Mouse (Mus musculus) layer of hippocampus, postnatal 10 days (tissue): ENCODE measurements around the gene Slc7a14. TPM values are rescaled to one million over a fixed set of nuclear protein-coding genes. Genes with fewer than 3 reads are reported as not detected.
A peak's percentile ranks its signal among the peaks of the same experiment; 100 is the strongest.
"Not testable (repeated sequence)": the region's sequence is repeated elsewhere in the genome, so short reads cannot be mapped to it uniquely, and the experiment has no call there.

Source experiments
- DNase-seq, 2 experiments: peaks; one replicate each; pipeline ENCODE4 v3.0.0; 2021; ENCODE audit warnings: low spot score in 2 of 2
- long read RNA-seq: library from polyadenylated mRNA; stranded (forward); transcript quantifications from one replicate; pipeline ENCODE4 v2.0.0, GENCODE M21; 2023
- total RNA-seq, 2 experiments: library from RNA; stranded (reverse); gene quantifications; 2 replicates each; pipeline ENCODE4 v1.2.3; 2021

The Slc7a14 gene
- 10 to 100 TPM; 47.7 to 53.4 TPM for total RNA-seq
- long read RNA-seq, partial matches to known transcripts = 1 of 4 reads
- long read RNA-seq, other reads (novel, unspliced or antisense) = 3 of 4 reads

DNA sequence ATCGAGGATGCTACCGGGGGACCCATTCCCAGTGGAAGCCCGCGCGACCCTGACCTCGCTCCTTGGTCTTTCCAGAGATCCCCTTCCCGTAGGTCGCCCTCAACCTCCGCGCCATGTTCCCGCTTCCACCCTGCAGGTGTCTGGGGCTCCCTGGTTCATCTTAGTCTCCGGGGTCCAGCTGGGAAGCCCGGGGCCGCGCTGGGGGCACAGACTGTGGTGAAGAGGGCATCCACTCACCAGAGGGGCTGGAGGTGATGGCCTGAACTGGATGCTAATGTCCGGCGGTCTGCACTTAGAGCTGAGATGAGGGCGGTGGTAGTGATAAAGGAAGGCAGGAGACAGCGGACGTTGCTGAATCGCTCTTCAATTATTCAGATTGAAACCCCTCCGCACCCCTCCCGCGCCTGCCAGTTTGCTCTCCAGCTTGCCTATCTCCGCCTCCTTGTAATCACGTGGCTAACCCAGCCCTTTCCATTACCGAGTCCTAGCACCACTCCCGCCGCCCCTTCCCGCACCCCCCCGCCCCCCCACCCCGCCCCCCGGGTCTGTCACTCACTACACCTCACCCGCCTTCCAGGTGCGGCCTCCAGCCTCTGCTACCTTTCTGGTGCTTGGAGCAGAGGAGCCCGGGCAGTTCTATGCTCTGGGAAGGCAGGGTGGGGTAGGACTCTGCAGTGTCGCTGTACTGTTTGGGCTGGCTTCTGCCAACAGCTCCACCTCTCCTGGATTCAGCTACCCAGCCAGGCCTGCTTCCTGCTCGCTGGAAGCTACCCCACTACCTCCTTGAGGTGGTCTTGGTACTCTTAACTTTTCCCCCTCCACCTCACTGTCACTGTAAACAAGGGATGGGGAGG is at the start of gene Slc7a14:
TSS of gene Slc7a14 (minus strand) at position 445 of the 854 bp plus-strand sequence.
- DNase-seq = peak; percentile 73 to 79

DNA sequence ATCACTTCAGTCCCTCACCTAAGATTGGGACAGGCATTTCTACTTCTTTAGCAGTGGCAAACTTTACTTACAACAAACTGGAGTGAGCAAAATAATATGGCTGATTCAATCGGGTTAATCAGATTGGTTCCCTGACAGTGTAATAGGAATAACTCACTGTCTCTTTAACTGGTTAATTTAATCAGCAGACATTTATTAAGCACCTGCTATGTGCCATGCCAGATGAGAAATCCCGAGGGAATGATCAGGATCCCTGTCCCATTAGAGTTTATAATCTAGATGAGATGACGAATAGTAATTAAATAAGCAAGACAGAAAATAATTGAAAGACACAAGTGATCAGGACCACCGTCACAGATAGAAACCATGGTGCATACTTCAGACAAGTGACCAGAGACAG is 36.4 kb upstream of the Slc7a14 start:
- DNase-seq = no peak

DNA sequence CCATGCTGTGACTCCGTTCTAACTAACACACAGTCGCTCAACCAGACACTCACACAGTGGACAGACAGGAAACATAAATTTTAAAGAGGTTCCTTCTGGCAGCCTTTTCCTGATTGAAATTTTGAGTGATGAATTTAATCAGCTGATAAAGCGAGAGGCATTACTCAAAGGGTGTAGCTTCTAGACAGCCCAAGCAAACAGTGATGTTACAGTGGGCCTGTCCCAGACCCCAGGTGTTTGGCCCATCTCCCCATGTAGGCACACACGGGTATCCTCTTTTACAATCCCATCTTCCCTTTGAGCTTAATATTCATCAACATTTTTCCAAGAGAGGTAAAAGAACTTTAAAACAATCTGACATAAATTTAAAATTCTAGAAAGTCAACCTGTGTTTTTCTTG is 35.6 kb upstream of the Slc7a14 start:
- DNase-seq = no peak

DNA sequence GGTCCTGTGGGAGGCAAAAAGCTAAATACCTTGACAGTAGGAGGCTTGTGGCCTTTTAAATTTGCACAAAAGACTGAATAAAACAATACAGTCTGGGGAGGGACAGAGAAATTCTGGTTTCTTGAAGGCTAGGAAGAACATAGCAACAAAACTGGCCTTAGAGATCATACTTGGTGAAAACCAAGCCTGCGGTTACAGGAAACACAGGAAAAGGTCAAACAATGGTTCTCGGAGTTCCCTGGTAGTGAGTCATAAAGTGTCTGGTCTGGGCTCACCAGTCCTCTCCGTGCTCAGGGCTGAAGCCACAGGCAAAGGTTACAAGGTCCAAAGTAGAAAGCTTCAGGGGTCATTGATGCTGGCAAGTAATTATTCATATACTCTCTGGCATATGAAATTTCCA is 29.1 kb upstream of the Slc7a14 start:
- DNase-seq = no peak

DNA sequence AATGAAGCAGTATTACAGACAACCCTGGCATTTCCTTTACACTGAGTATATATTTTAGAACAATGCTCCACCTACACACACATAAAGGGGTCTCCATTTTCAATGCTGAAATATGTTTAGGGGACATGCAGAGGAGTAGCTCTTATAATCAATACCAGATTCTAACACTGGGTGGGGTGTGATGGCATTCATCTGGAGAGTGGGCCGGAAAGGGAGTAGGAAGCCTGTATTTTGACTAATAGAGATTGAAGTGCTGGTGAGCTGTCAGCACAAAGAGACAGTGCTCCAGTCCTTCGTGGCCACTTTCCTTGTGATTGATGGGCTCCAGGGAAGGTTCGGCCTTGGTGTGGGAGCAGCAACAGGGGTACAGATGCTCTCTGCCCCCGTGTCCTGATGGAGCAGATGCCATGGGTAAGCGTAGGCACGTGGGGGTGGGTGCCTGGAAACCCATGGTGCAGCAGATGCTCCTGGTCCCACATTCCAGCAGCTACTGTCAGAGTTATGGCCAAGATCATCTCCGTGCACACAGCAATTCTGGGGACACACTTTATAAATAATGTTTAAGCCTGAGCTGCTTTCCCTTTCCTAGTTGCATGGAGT is 18.2 kb upstream of the Slc7a14 start:
- peak; percentile 52 to 64 for DNase-seq

DNA sequence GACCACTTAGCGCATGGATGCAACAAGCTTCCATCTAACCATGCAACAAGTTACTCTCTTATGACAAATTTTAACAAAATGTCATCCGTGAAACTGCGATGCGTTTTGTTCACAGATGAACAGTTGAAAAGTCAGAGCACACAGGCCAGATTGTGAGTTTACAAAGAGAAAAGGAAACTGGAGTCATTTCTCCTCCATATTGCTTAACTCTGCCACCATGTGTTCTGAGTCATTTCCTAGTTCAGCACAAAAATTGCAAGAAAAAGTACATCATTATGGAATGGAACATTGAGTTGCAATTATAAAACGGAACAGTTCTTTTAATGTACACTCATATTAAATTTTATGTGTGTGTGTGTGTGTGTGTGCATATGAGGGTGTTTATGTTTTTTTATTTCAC is 17.6 kb upstream of the Slc7a14 start:
- DNase-seq = no peak

DNA sequence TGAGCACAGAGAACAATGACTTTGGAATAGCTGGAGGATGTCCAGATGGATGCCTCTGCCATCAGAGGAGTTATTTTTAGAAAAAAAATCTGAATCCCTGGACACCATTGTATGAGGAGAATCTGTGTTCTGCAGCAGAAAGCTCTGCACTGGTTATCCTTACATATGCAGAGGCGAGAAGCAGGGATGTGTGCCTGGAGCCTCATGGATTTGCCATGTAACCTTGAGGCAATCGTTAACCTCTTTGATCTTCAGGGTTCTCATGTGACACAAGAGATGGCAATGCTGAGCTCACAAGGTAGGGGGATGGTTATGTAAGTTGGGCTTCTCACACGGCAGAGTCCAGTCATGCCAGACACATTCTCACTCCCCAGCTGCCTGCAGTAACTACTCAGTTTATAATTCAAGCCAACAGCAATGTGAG is 14.1 kb upstream of the Slc7a14 start:
- DNase-seq = peak; percentile 21 to 37

DNA sequence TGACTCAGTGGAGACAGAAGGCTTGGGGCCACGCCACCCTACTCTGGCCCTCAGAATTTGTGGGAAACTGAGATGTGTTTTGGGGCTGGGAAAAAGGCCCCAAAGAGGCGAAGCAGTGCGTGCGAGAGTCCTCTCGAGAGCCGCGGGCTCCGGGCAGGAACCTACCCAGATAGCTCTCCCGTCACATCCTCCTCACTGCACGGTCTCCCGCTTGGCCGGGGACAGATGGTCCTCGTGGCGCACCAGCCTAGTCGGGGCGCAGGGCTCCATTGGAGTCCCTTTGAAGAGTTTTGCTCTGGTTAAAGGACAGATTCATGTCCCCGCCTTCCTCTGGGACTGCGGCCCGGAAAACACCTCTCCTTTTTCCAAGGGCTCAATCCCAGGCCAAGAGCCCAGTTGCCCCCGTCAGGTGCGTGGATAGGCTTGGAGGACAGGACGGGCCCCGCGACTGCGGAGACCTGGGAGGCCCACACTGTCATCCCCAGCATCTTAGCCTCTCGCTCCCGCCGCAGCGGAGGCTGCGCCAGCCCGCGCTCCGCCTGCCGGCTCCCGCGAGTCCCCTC is 726 bp downstream of the Slc7a14 start:
- peak; percentile 41 to 48 for DNase-seq

DNA sequence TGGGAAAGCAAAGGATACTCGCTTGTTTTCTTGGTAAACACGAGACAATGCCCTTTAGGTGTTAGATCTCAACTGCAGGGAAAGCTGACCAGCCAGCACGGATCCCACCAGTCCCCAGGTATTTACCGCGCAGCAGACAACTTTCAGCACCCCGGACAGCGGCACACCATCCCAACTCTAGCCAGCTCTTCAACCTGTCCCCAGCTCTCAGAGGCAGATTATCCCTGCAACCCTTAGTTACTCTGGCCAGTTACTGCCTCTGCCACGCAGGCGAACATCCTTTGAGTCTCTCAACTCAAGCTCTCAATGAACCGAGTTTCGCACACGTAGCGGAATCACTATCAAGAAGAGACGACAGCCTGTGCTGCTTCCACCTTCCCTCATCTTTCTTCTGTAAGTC is 1.3 kb downstream of the Slc7a14 start:
- DNase-seq = peak; percentile 32 to 47

DNA sequence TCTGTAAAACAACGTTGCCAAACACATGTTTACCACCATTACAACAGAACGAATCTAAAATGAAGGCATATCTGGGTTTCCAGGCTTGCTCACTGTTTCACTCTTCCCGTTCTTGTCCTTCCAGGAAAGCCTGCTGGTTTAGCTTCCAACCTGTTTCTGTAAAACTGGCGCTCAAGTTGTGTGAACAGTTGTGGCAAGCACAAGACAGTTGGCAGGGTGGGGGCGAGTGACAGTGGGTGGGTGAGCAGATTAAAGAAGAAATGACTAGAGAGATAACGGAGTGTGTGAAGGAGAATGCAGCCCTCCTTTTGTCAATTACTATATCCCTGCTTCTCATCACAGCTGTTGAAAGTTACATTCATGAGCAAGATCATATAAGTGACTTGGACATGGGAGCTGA is 2.2 kb downstream of the Slc7a14 start:
- peak; percentile 44 to 47 for DNase-seq

DNA sequence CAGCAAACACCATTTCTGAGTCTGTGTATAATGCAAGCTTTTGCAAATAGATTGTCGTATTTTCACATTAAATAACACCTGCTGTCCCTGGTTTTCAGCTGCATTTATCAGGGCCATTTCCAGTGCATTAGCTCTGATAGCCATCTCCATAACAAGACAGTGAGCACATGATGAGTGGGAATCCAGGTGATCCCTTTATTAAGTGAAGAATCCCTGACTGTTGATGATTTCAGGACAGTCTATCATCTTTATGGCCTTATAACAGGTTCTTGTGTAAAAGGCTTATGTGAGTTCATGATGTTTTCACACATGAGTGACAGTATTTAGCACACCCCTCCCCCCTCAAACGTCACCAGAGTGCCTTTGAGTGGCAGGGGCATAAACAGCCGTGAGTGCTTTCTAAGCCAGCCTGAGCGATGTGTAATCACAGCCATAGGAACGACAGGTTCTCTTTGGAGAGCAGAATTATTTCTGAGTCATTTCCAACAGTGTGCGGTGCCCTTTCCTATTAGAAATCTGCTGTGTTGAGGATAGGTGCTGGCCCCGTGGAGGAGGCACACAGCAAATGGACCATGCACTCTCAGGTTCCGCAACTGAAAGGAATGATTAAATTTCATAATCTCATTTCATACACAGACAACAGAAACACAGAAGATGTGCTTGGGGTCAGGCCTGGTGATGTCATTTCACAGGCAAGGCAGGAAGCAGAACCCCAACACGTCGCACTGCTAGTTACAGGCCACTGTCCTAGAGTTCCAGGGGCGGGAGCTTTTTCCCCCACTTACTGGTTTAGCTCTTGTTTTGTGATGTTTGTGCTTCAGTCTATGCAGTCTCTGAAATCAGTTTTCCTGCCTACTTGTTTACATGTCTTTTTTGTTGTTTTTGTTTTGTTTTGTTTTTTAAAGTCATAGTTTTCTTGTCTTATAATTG is 18.2 kb downstream of the Slc7a14 start:
- DNase-seq = no peak

DNA sequence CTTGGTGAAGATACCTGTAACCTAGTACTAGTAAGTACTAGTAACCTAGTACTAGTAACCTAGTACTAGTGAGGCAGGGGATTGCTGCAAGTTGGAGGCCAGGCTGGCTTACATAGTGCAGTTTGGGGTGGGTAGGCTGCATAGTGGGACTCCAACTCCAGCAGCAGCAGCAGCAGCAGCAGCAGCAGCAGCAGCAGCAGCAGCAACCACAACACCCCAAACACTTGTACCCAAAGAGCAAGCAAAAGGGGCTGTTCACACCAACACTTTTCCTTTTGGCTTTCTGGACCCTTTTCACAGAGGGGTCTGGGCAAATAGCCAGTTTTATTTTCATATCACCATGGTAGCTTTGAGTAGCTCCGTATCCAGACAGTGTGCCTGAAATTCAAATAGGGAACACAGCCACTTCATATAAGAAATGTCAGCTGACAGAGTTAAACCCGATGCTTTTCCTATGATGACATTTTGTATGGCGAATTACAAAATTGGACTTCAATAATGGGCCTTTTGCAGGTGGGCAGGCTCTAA is 22.7 kb downstream of the Slc7a14 start:
- no peak for DNase-seq

DNA sequence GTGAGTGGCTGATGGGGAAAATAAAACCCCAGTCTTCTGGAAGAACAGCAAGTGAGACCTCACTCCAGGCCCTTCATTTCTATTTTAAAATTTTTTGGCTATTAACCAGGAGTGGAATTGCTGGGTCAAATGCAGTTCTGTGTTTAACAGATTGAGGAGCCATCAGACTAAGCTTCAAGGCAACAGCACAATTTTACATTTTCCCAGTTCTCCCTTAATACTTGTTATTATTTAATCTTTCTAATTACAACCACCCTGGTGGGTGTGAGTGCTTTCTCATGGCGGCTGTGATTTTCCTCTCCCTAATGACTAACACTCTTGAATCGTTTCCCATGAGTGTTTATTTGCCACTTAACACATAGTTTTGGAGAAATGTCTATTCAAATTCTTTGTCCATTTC is 29.1 kb downstream of the Slc7a14 start:
- DNase-seq = no peak

DNA sequence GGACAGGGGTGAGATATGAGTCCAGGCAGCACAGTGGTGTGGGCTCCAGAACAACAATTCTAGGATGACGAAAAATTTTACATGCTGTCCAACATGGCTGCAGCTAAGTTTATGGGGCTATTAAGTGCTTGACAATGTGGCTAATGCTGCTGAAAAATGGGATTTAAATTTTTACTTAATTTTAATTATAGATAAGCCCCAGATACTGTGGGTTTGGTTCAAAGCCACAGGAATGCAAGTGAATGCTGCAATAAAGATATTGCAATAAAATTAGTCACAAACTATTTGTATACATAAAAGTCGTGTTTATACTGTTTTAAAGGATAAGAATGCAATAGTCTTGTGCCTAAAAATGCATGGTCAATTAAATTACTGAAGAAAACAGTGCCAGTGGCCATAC is 35.3 kb downstream of the Slc7a14 start:
- no peak for DNase-seq

DNA sequence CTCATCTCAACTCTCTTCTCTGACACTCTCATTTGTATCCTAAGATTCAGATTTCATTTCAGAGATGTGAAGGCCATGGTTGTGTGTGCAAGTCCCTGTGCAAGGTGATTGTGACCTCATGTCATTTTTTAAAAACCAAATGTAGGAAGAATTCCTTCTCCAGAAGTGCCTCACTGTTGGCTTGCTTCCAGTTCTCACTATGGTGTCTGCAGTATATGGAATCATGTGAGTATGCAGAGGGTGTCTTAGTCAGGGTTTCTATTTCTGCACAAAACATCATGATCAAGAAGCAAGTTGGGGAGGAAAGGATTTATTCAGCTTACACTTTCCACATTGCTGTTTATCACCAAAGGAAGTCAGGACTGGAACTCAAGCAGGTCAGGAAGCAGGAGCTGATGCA is 36.9 kb downstream of the Slc7a14 start:
- not testable (repeated sequence) for DNase-seq

DNA sequence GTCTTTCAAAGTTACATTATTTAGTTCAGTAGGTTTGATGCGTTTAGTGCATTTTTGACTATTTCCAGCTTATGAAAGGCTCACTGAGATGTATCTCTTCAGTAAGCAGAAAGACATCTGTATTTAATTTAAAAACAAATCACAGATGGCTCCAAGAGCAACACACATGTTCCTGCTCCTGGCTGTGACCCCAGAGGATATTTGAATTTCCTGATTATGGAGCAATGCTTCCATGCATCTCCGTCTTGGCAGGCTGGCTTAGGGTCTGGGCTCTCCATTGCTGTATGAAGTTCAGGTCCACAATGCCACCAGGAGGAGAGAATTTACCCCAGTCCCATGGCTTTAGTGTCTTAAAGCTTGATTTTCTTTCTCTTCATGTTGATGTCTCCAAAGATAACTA is 37.5 kb downstream of the Slc7a14 start:
- DNase-seq = no peak

DNA sequence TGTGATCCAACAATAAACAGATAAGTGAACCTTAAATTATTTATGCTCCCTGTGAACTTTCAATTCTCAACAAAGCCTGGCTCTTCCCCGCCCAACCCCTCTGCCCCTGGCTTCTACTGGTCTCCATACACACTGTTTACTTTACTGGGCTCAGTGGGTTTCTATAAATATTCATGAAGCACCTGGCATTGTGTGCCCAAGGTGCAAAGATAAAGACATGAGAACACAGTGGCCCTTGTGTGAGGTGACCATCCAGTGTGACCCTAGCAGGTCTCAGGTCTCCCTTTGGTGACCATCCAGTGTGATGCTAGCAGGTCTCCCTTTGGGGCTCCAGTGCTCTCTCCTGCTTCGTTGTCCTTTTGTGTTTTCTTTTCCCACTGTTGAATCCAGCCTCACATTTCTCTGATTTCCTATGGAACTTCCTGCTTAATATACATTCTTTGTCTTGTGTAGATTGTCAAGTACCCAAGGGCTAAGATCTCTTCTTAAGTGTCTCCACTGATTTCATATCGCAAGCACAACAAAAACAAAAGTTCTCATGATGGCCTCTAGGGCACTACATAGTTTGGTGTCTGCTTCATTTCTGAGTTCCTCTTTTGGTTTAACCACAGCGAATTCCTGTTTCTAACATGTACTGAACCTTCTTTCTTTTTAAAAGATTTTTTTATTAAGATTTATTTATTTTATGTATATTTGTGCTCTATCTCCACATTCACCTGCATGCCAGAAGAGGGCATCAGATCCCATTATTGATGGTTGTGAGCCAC is 40.4 kb downstream of the Slc7a14 start:
- no peak for DNase-seq

DNA sequence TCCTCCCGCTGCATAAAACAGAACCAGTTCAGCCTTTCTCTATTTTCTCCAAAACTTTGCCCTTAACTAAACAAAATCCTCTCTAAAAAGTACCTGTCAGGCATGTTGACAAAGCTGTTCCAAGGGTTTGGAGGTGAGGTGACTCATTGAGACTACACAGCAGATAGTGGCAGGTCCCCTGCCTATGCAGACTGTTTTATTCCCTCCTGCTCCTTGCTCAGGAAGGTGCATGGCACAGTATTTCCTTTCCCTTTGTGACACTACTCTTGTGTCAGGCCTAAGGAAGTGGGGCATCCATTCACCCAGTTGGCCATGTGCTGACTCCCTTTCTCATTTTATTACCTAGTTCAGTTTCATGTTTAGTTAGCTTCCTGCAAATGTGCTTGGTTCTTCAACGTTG is 42.3 kb downstream of the Slc7a14 start:
- no peak for DNase-seq

DNA sequence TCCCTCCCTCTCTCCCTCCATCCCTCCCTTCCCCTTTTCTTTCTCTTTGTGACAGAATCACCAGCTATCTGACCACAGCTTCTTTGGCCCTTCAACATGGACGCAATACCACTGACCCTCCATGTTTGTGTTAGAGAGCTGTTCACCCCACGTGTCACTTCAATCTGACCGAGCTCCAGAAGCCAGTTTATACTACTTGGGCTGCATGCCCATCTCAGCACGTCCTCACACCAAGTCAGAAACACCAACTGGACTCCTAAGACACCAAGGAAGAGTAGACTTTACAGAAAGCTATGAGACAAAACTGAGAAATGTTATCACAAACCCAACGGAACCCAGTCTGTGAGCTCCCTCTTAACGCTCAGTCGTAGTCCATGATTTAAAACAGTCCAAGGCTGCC is 43.2 kb downstream of the Slc7a14 start:
- no peak for DNase-seq

DNA sequence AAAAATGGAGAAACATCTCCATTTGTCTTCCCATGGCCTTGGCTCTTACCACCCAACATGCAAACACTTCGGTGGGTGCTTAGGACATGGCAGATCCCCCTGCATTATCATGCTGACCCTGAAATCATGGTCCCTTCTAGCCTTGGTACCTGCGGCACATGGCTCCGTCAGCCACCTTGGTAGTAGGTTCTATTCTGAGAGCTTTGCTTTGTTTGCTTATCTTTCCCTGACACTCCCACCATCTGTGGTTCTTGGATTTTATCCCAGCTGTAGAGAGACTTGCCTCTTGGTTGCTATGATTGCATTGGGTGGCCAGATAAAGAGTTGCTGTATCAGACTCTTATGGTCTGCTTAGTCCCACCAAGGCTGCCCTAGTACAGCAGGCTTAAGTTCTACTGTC is 46.6 kb downstream of the Slc7a14 start:
- no peak for DNase-seq
